Comparison of ENCODE assay signal across 8 mouse cellular contexts in the genomic region with DNA sequence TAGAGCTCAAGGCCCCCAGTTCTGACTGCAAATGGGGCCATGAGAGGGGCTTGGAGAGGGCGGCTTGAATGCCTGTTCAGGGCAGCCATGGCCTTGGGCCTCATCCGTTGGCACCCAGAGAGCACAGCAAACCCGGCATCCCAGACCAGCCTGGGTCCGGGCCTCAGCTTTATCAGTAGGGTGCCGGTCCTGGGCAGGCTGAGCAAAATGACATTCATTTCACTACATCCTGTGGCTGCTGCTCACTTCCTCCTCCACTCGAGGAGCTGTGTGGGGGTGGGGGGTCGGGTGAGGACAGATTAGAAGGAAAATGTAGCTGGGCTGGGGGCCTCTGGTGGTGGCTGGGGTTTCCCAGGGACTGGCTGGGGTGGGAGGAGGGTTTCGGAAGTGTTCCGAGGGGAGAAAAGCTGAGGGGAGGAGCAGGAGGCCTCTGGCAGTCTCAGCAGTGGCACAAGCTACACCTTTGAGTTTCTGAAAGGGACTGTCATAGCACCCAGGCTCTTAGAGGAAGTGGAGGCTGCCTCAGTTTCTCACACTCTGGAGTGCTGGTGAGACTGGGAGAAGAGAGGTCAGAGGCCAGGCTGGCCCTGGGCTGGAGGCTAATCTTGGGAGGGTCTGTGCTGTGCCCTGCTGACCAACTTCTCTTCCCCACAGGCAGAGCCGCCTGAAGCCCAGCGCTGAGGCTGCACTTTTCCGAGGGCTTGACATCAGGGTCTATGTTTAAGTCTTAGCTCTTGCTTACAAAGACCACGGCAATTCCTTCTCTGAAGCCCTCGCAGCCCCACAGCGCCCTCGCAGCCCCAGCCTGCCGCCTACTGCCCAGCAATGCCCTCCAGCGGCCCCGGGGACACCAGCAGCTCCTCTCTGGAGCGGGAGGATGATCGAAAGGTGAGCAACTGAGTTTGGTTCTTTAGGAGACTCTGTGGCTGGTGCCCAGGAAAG. TPM values are rescaled to one million over a fixed set of nuclear protein-coding genes. Genes with fewer than 3 reads are reported as not detected.
DNase-seq lines count a peak whose midpoint lies in the region; ATAC-seq and TF ChIP-seq lines count a peak whose summit lies in the region.

No protein-coding gene starts in this region.

- no peak for TF ChIP-seq POLR2A in kidney, adult 2 months (IDR thresholded peaks at IDR 0.05; ENCODE audit: low read depth, low read length)

- H3K27me3 ChIP-seq in kidney, adult 2 months (replicated peaks; ENCODE audit: control insufficient read depth, insufficient read depth, low read length): no peaks in the 10 kb centered on the region
- no peaks in the 10 kb centered on the region for H3K27me3 ChIP-seq in forebrain, embryonic 16.5 days (replicated peaks; ENCODE audit: control insufficient read depth, insufficient read depth, low read length)
- H3K27me3 ChIP-seq in intestine, embryonic 16.5 days (replicated peaks; ENCODE audit: control insufficient read depth, insufficient read depth, low read length): no peaks in the 10 kb centered on the region

- H3K36me3 ChIP-seq in kidney, adult 2 months (ENCODE audit: control insufficient read depth, insufficient read depth, low read length): no peaks in the 10 kb centered on the region
- no peaks in the 10 kb centered on the region for H3K36me3 ChIP-seq in forebrain, embryonic 16.5 days (ENCODE audit: control insufficient read depth, insufficient read depth)
- H3K36me3 ChIP-seq in intestine, embryonic 16.5 days (ENCODE audit: control insufficient read depth, insufficient read depth, low read length): peaks cover 21% of the 10 kb centered on the region; the same call in 1 of the 2 replicates
- peaks cover 45% of the 10 kb centered on the region for H3K36me3 ChIP-seq in macrophage (ENCODE audit: inconsistent target)

- ATAC-seq in forebrain, embryonic 16.5 days: peak; percentile 59
- peak; percentile 43; the same call in 1 of the 2 replicates for ATAC-seq in intestine, embryonic 16.5 days

- peak overlapping the region; percentile 53 for H3K4me2 ChIP-seq in forebrain, embryonic 16.5 days (ENCODE audit: low read length)
- H3K4me2 ChIP-seq in intestine, embryonic 16.5 days (ENCODE audit: low read depth, low read length): peak overlapping the region; percentile 37

- WGBS in kidney, adult 2 months: 33% methylated on average over 21 of the region's 21 CpGs
- WGBS in forebrain, embryonic 16.5 days: 9% methylated on average over 21 of the region's 21 CpGs
- WGBS in intestine, embryonic 16.5 days: 15% methylated on average over 21 of the region's 21 CpGs
- 16% methylated on average over 21 of the region's 21 CpGs for WGBS in macrophage (ENCODE audit: missing documents)

- H3K4me3 ChIP-seq in kidney, adult 2 months (ENCODE audit: insufficient read depth, low read depth, low read length): peak overlapping the region; percentile 6; the same call in 1 of the 2 replicates
- H3K4me3 ChIP-seq in forebrain, embryonic 16.5 days (replicated peaks; ENCODE audit: low read length): peak overlapping the region; percentile 25
- peak overlapping the region; percentile 13 for H3K4me3 ChIP-seq in intestine, embryonic 16.5 days (ENCODE audit: low read length)
- no peak overlapping the region for H3K4me3 ChIP-seq in macrophage (ENCODE audit: inconsistent target)

- peaks cover 19% of the 10 kb centered on the region for H3K4me1 ChIP-seq in kidney, adult 2 months (ENCODE audit: control insufficient read depth, insufficient read depth, low read length)
- H3K4me1 ChIP-seq in forebrain, embryonic 16.5 days (replicated peaks; ENCODE audit: control insufficient read depth, insufficient read depth, low read length): peaks cover 54% of the 10 kb centered on the region
- H3K4me1 ChIP-seq in intestine, embryonic 16.5 days (ENCODE audit: control insufficient read depth, insufficient read depth, low read length): peaks cover 51% of the 10 kb centered on the region

- H3K79me2 ChIP-seq in macrophage (ENCODE audit: inconsistent target): peaks cover 100% of the 10 kb centered on the region

- no peak for DNase-seq in kidney, adult 2 months
- no peak for DNase-seq in kidney, adult 11 months
- DNase-seq in adrenal gland, adult 2 months: peak; percentile 73
- DNase-seq in spleen, postnatal 4 days (ENCODE audit: low spot score in 2 of 2): peak; percentile 51 to 77
- DNase-seq in frontal cortex, postnatal 14 days (ENCODE audit: low spot score in 2 of 2): no peak

- H3K9ac ChIP-seq in forebrain, embryonic 16.5 days (replicated peaks; ENCODE audit: low read depth, low read length): peak overlapping the region; percentile 45
- H3K9ac ChIP-seq in intestine, embryonic 16.5 days (ENCODE audit: low read depth, low read length): peak overlapping the region; percentile 27

- no peaks in the 10 kb centered on the region for H3K9me3 ChIP-seq in forebrain, embryonic 16.5 days (ENCODE audit: control insufficient read depth, low read length)
- no peaks in the 10 kb centered on the region for H3K9me3 ChIP-seq in intestine, embryonic 16.5 days (ENCODE audit: control insufficient read depth, low read length)

- peak overlapping the region; percentile 70 for H3K27ac ChIP-seq in kidney, adult 2 months (ENCODE audit: insufficient read depth, low read depth, low read length)
- H3K27ac ChIP-seq in forebrain, embryonic 16.5 days (ENCODE audit: low read length): peak overlapping the region; percentile 78
- peak overlapping the region; percentile 81 for H3K27ac ChIP-seq in intestine, embryonic 16.5 days (ENCODE audit: low read length)
- peak overlapping the region; percentile 88 for H3K27ac ChIP-seq in macrophage

- TF ChIP-seq CTCF in kidney, adult 2 months (conservative IDR thresholded peaks at IDR 0.05; ENCODE audit: insufficient read depth, insufficient read length, low read depth, low read length): peak; percentile 42; the same call in 1 of the 2 replicates

RNA-seq across cellular contexts. Expression of gene Dnmt3a, which starts 28.8 kb away (rescaled TPM):
- polyA plus RNA-seq in kidney, adult 2 months (2012; rRNA removed): 11.8 and 12.9 TPM in 2 replicates
- total RNA-seq in adrenal gland, adult 2 months (2021): 10 to 100 TPM; 36.7 to 42.4 TPM
- 9.7 and 10.2 TPM in 2 replicates for polyA plus RNA-seq in adrenal gland, adult 2 months (2012; rRNA removed)
- 86.3 and 86.6 TPM in 2 replicates for polyA plus RNA-seq in forebrain, embryonic 16.5 days (2015; fragmentation: Nextera tagmentation; extraction: Ambion mirVana)
- 52.8 and 53.8 TPM in 2 replicates for polyA plus RNA-seq in intestine, embryonic 16.5 days (2015; fragmentation: Nextera tagmentation; extraction: Ambion mirVana)
- 1,000 to 10,000 TPM in 3 of 26 experiments, 100 to 1,000 TPM in 23; 182 to 1,452 (median 590) TPM for total RNA-seq in macrophage (2018; cell fraction: chromatin; rRNA removed)
- total RNA-seq in macrophage (2018; cell fraction: cytosol; rRNA removed): 100 to 1,000 TPM in 25 of 26 experiments, 10 to 100 TPM in 1; 83.9 to 342 (median 173) TPM
- 100 to 1,000 TPM; 125 to 674 (median 269) TPM for total RNA-seq in macrophage (2018; cell fraction: nucleus; rRNA removed)
- polyA plus RNA-seq in macrophage (2018): 76.3 to 253 TPM (median 241 TPM) in 3 replicates

Comparison
In these comparisons a context has a peak if more than half of its experiments do, and no peak if none do; other contexts are left out.
1. DNase-seq: peak in adrenal gland, adult 2 months (single experiment) and spleen, postnatal 4 days (2 of 2); none in kidney, adult 2 months (single experiment), kidney, adult 11 months (single experiment) and frontal cortex, postnatal 14 days (0 of 2).
2. Peak in every context shown above with its lines, with median percentiles within 50 percentile points of each other: H3K27ac ChIP-seq.